18 mouse cellular contexts compared by ENCODE assay signal in genomic region chr6:85074996-85075395, GRCm38 (mm10). TPM values are rescaled to one million over a fixed set of nuclear protein-coding genes. Genes with fewer than 3 reads are reported as not detected.
DNase-seq lines count a peak whose midpoint lies in the region; TF ChIP-seq lines count a peak whose summit lies in the region.
"Had no signal": no experiment of that assay in that cellular context is flagged by ENCODE, and none has a peak within 500 bp of the region (broad histone marks: within the 10 kb centered on the region; RNA-seq: fewer than 3 reads in every experiment).

No protein-coding gene starts in this region.

- TF ChIP-seq EP300 in ES-Bruce4 (IDR thresholded peaks at IDR 0.05; ENCODE audit: insufficient read depth, low read depth, low read length) = 0 out of 2 replicates have a peak, but pooled peaks have one; percentile 20

- no peaks in the 10 kb centered on the region for H3K27me3 ChIP-seq in testis, adult 2 months (ENCODE audit: control insufficient read depth, insufficient read depth, low read length)
- H3K27me3 ChIP-seq in ES-Bruce4 (ENCODE audit: control insufficient read depth, insufficient read depth, low read length, poor library complexity, severe bottlenecking) = no peaks in the 10 kb centered on the region
- H3K27me3 ChIP-seq: limb, embryonic 15.5 days; midbrain, embryonic 15.5 days had no signal

- H3K36me3 ChIP-seq in testis, adult 2 months (ENCODE audit: control insufficient read depth, insufficient read depth, low read length) = no peaks in the 10 kb centered on the region
- no peaks in the 10 kb centered on the region for H3K36me3 ChIP-seq in ES-Bruce4 (ENCODE audit: control insufficient read depth, insufficient read depth, low read length, poor library complexity, severe bottlenecking)
- H3K36me3 ChIP-seq: limb, embryonic 15.5 days; midbrain, embryonic 15.5 days had no signal

- no peak for TF ChIP-seq CTCF in testis, adult 2 months (IDR thresholded peaks at IDR 0.05; ENCODE audit: control insufficient read depth, insufficient read depth, insufficient replicate concordance, low read depth, low read length)
- no peak for TF ChIP-seq CTCF in ES-Bruce4 (IDR thresholded peaks at IDR 0.05; ENCODE audit: low read depth, low read length)

- no peak for DNase-seq in testis, postnatal 14 days (ENCODE audit: low spot score)
- peak; percentile 50 for DNase-seq in WW6 (ENCODE audit: low read depth, low spot score)
- DNase-seq in kidney, postnatal 25 days = no peak
- no peak for DNase-seq in cerebellum, adult 18-20 months
- no peak for DNase-seq in ovary, postnatal 14 days (ENCODE audit: low spot score)
- DNase-seq: cerebellum, adult 9-11 months; gastrocnemius, postnatal 14 days; kidney, adult 2 months; kidney, postnatal 4 days; lung, embryonic 14.5 days; right cerebral cortex, postnatal 14 days; thymus, adult 2 months had no signal

- H3K27ac ChIP-seq in testis, adult 2 months (ENCODE audit: control insufficient read depth, insufficient read depth, low read depth, low read length) = no peak overlapping the region
- peak overlapping the region; percentile 89 for H3K27ac ChIP-seq in ES-Bruce4 (ENCODE audit: insufficient read depth, low read length)
- H3K27ac ChIP-seq: hindbrain, postnatal 0 days; limb, embryonic 15.5 days; midbrain, embryonic 15.5 days had no signal

- no peak for TF ChIP-seq POLR2A in testis, adult 2 months (IDR thresholded peaks at IDR 0.05; ENCODE audit: control insufficient read depth, low read depth, low read length)
- no peak for TF ChIP-seq POLR2A in ES-Bruce4 (IDR thresholded peaks at IDR 0.05; ENCODE audit: insufficient read depth, low read length)

- H3K9ac ChIP-seq in ES-Bruce4 (ENCODE audit: low read depth, poor library complexity, severe bottlenecking) = 0 out of 2 replicates have a peak overlapping the region, but pooled peaks have one; percentile 44
- H3K9ac ChIP-seq: limb, embryonic 15.5 days; lung, embryonic 14.5 days; midbrain, embryonic 15.5 days had no signal

- H3K4me1 ChIP-seq in testis, adult 2 months (ENCODE audit: control insufficient read depth, insufficient read depth, low read length) = no peaks in the 10 kb centered on the region
- peaks cover 4% of the 10 kb centered on the region for H3K4me1 ChIP-seq in ES-Bruce4 (ENCODE audit: control insufficient read depth, insufficient read depth, low read length)
- H3K4me1 ChIP-seq: limb, embryonic 15.5 days; midbrain, embryonic 15.5 days had no signal

- H3K9me3 ChIP-seq in ES-Bruce4 (replicated peaks; ENCODE audit: control insufficient read depth, insufficient read depth, low read length, poor library complexity, severe bottlenecking) = no peaks in the 10 kb centered on the region
- H3K9me3 ChIP-seq: limb, embryonic 15.5 days; midbrain, embryonic 15.5 days had no signal

- H3K4me3 ChIP-seq in testis, adult 2 months (ENCODE audit: control insufficient read depth, low read depth, low read length) = peak overlapping the region; percentile 68
- H3K4me3 ChIP-seq in ES-Bruce4 (ENCODE audit: low read depth, low read length) = no peak overlapping the region
- H3K4me3 ChIP-seq: erythroblast, embryonic 14.5 days; limb, embryonic 15.5 days; midbrain, embryonic 15.5 days had no signal

RNA-seq across cellular contexts. Expression of gene Exoc6b, which starts 5.7 kb away (rescaled TPM):
- 7.2 and 7.8 TPM in 2 replicates for polyA plus RNA-seq in testis, adult 2 months (2012; rRNA removed)
- 41.9 and 44.6 TPM in 2 replicates for polyA plus RNA-seq in ES-Bruce4 (2011; ENCODE audit: insufficient read depth, insufficient read length, low read depth, missing spikeins)
- polyA plus RNA-seq: erythroblast, embryonic 14.5 days had no signal
